Mouse (Mus musculus): ENCODE data around the gene Cd82.

DNA sequence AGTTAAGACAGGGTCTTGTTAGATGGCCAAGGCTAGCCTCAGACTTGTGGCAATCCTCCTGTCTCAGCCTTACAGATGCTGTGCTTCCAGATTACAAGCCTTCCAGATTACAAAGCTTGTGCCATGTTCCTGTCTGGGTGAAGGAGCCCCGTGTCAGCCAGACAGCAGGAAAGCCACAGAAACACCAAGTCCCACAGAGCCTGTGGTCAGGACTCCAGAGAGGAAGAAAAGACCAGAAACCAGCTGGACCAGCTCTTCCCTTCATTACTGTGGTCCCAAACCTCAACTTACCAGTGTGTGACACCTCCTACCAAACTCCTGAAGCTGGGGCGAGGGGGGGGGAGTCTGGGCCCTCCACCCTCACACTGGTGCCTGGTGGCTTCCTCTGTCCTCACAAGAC is 13.3 kb downstream of the Cd82 start:
- TF ChIP-seq GATA1 (IDR thresholded peaks at IDR 0.05; ENCODE audit: low read length), result no peak
- TF ChIP-seq TAL1 (IDR thresholded peaks at IDR 0.05; ENCODE audit: low read length), result no peak
